Mouse (Mus musculus) brain, embryonic 14.5 days (tissue): ENCODE data around the gene Whamm. TPM values are rescaled to one million over a fixed set of nuclear protein-coding genes. Genes with fewer than 3 reads are reported as not detected.

Experiments
- DNase-seq: peaks from one replicate; pipeline ENCODE4 v3.0.0-alpha.2; 2011; ENCODE audit warnings: low read depth
- CTCF ChIP-seq: fragments of 200-500 bp; IDR thresholded peaks from 2 replicates; pipeline ENCODE4 v1.5.1; 2012; ENCODE audit warnings: inconsistent platforms, mild to moderate bottlenecking, moderate library complexity, borderline replicate concordance; ENCODE audit not compliant: insufficient read depth, insufficient read length; ENCODE audit errors: extremely low read depth
- POLR2A ChIP-seq: fragments of 200-500 bp; IDR thresholded peaks from 2 replicates; pipeline ENCODE4 v1.6.1; 2012; ENCODE audit warnings: mild to moderate bottlenecking, inconsistent platforms, borderline replicate concordance; ENCODE audit not compliant: poor library complexity, insufficient read depth, insufficient read length, severe bottlenecking; ENCODE audit errors: extremely low read depth
- polyA plus RNA-seq: library from polyadenylated mRNA; depleted of rRNA; stranded (reverse); fragments of >200 nt; gene quantifications from 2 replicates; pipeline ENCODE4 v1.2.3, GENCODE M21; 2012

Whamm gene
- polyA plus RNA-seq, 1 experiment, result 14.9 TPM

GRCm38 (mm10) chr7:81604991-81605390 lies 33.9 kb downstream of the Whamm start:
- no peak for DNase-seq
- no peak for TF ChIP-seq POLR2A
- TF ChIP-seq CTCF, result no peak

GRCm38 (mm10) chr7:81605489-81605888 lies 34.4 kb downstream of the Whamm start:
- DNase-seq, result no peak
- TF ChIP-seq POLR2A (no peak), CTCF (no peak)

- DNase-seq, result no peak
- no peak for TF ChIP-seq CTCF
- TF ChIP-seq POLR2A, result no peak
Observed at GRCm38 (mm10) chr7:81606452-81606851, 35.4 kb downstream of the Whamm start.

- peak; percentile 33 for DNase-seq
- peak; percentile 33; the same call in 1 of the 2 replicates for TF ChIP-seq CTCF
- no peak for TF ChIP-seq POLR2A
Observed at GRCm38 (mm10) chr7:81610125-81610524, 39.1 kb downstream of the Whamm start.

- no peak for DNase-seq
- TF ChIP-seq CTCF, result no peak
- TF ChIP-seq POLR2A, result no peak
Observed at GRCm38 (mm10) chr7:81612856-81613635, 42.0 kb downstream of the Whamm start.

GRCm38 (mm10) chr7:81615031-81615430 lies 44.0 kb downstream of the Whamm start:
- no peak for DNase-seq

GRCm38 (mm10) chr7:81622793-81623192 lies 51.7 kb downstream of the Whamm start:
- no peak for DNase-seq
- TF ChIP-seq CTCF (no peak), POLR2A (no peak)

More at GRCm38 (mm10) chr7:81615031-81615430, 44.0 kb downstream of the Whamm start:
- TF ChIP-seq POLR2A (no peak), CTCF (no peak)

GRCm38 (mm10) chr7:81623767-81624166 lies 52.7 kb downstream of the Whamm start:
- no peak for TF ChIP-seq CTCF
- TF ChIP-seq POLR2A, result no peak
- no peak for DNase-seq

GRCm38 (mm10) chr7:81626460-81626859 lies 55.4 kb downstream of the Whamm start:
- DNase-seq, result no peak
- no peak for TF ChIP-seq POLR2A
- peak; percentile 51; the same call in 1 of the 2 replicates for TF ChIP-seq CTCF

GRCm38 (mm10) chr7:81631261-81631660 lies 60.2 kb downstream of the Whamm start:
- TF ChIP-seq POLR2A (no peak), CTCF (no peak)
- no peak for DNase-seq

GRCm38 (mm10) chr7:81632586-81632985 lies 61.5 kb downstream of the Whamm start:
- no peak for TF ChIP-seq CTCF
- no peak for TF ChIP-seq POLR2A
- no peak for DNase-seq

- no peak for DNase-seq
Observed at GRCm38 (mm10) chr7:81641101-81641500, 70.0 kb downstream of the Whamm start.

More at GRCm38 (mm10) chr7:81641101-81641500, 70.0 kb downstream of the Whamm start:
- TF ChIP-seq POLR2A, result no peak
